Mouse (Mus musculus): ENCODE measurements around the gene Tmem234. TPM values are rescaled to one million over a fixed set of nuclear protein-coding genes. Genes with fewer than 3 reads are reported as not detected.
"Not testable (repeated sequence)": the region's sequence is repeated elsewhere in the genome, so short reads cannot be mapped to it uniquely, and the experiment has no call there.

Tmem234 gene
- total RNA-seq (2014; fragmentation: Nextera tagmentation) (129 and 155 TPM in 2 replicates), total RNA-seq (2017) (104 and 120 TPM in 2 replicates), polyA plus RNA-seq (2012) (207 and 224 TPM in 2 replicates)

GRCm38 (mm10) chr4:129600233-129601158 lies at the start of gene Tmem234, which contains the start of gene Eif3i:
Gene Tmem234 (plus strand): TSS chr4:129600668.
Gene Eif3i (minus strand): TSS chr4:129600648.
- Histone ChIP-seq H3K27me3 (ENCODE audit: insufficient read depth, low read length) (no peaks in the 10 kb centered on the region), H3K4me1 (ENCODE audit: insufficient read depth, low read depth, low read length) (peaks cover 51% of the 10 kb centered on the region), H3K4me3 (ENCODE audit: low read depth, low read length) (peak within 1 kb of the TSS; percentile 99), H3K9me3 (replicated peaks) (no peaks in the 10 kb centered on the region), H3K36me3 (replicated peaks) (peaks cover 78% of the 10 kb centered on the region)
- TF ChIP-seq TAL1 (conservative IDR thresholded peaks at IDR 0.05; ENCODE audit: low read depth, low read length) (peak; percentile 72), CTCF (IDR thresholded peaks at IDR 0.05; ENCODE audit: low read depth, low read length) (no peak), POLR2AphosphoS5 (IDR thresholded peaks at IDR 0.05; ENCODE audit: insufficient replicate concordance, low read depth, low read length) (no peak), GATA1 (IDR thresholded peaks at IDR 0.05; ENCODE audit: borderline replicate concordance, low read length) (no peak), GATA2 (IDR thresholded peaks at IDR 0.05; ENCODE audit: borderline replicate concordance, low read depth, low read length) (no peak)
- ATAC-seq (ENCODE audit: extremely low read depth, insufficient number of reproducible peaks, low FRiP score, poor library complexity, severe bottlenecking) (peak; percentile 93), DNase-seq (ENCODE audit: low spot score) (peak; percentile 95)

- not testable (repeated sequence) for H3K9me3 ChIP-seq (replicated peaks); DNase-seq (ENCODE audit: low spot score)
Measured at GRCm38 (mm10) chr4:129554512-129554911, 46.0 kb upstream of the Tmem234 start.

GRCm38 (mm10) chr4:129555421-129555861 lies 45.0 kb upstream of the Tmem234 start:
- TF ChIP-seq CTCF (IDR thresholded peaks at IDR 0.05; ENCODE audit: low read depth, low read length) (peak; percentile 79), POLR2AphosphoS5 (IDR thresholded peaks at IDR 0.05; ENCODE audit: insufficient replicate concordance, low read depth, low read length) (no peak)
- Histone ChIP-seq H3K4me1 (ENCODE audit: insufficient read depth, low read depth, low read length) (peaks cover 39% of the 10 kb centered on the region), H3K4me3 (ENCODE audit: low read depth, low read length) (peak overlapping the region; percentile 71), H3K9me3 (replicated peaks) (no peaks in the 10 kb centered on the region), H3K27me3 (ENCODE audit: insufficient read depth, low read length) (peaks cover 35% of the 10 kb centered on the region), H3K36me3 (replicated peaks) (no peaks in the 10 kb centered on the region)
- ATAC-seq (ENCODE audit: extremely low read depth, insufficient number of reproducible peaks, low FRiP score, poor library complexity, severe bottlenecking) (no peak), DNase-seq (ENCODE audit: low spot score) (peak; percentile 31)

More at GRCm38 (mm10) chr4:129554512-129554911, 46.0 kb upstream of the Tmem234 start:
- Histone ChIP-seq H3K27me3 (ENCODE audit: insufficient read depth, low read length) (peaks cover 35% of the 10 kb centered on the region), H3K4me1 (ENCODE audit: insufficient read depth, low read depth, low read length) (peaks cover 39% of the 10 kb centered on the region)
- not testable (repeated sequence) for ATAC-seq (ENCODE audit: extremely low read depth, insufficient number of reproducible peaks, low FRiP score, poor library complexity, severe bottlenecking); H3K36me3 ChIP-seq (replicated peaks); H3K4me3 ChIP-seq (ENCODE audit: low read depth, low read length)

GRCm38 (mm10) chr4:129555862-129556531 lies 44.5 kb upstream of the Tmem234 start:
- TF ChIP-seq GATA2 (IDR thresholded peaks at IDR 0.05; ENCODE audit: borderline replicate concordance, low read depth, low read length) (no peak), POLR2AphosphoS5 (IDR thresholded peaks at IDR 0.05; ENCODE audit: insufficient replicate concordance, low read depth, low read length) (no peak), TAL1 (conservative IDR thresholded peaks at IDR 0.05; ENCODE audit: low read depth, low read length) (no peak), GATA1 (IDR thresholded peaks at IDR 0.05; ENCODE audit: borderline replicate concordance, low read length) (no peak), CTCF (IDR thresholded peaks at IDR 0.05; ENCODE audit: low read depth, low read length) (no peak)
- H3K4me1 ChIP-seq (ENCODE audit: insufficient read depth, low read depth, low read length): peaks cover 39% of the 10 kb centered on the region
- H3K36me3 ChIP-seq (replicated peaks): no peaks in the 10 kb centered on the region
- DNase-seq (ENCODE audit: low spot score): no peak
- H3K4me3 ChIP-seq (ENCODE audit: low read depth, low read length): peak overlapping the region; percentile 71
- no peaks in the 10 kb centered on the region for H3K9me3 ChIP-seq (replicated peaks)
- H3K27me3 ChIP-seq (ENCODE audit: insufficient read depth, low read length): peaks cover 35% of the 10 kb centered on the region
- ATAC-seq (ENCODE audit: extremely low read depth, insufficient number of reproducible peaks, low FRiP score, poor library complexity, severe bottlenecking): no peak

GRCm38 (mm10) chr4:129556532-129557223 lies 43.8 kb upstream of the Tmem234 start:
- H3K36me3 ChIP-seq (replicated peaks): no peaks in the 10 kb centered on the region
- H3K9me3 ChIP-seq (replicated peaks): no peaks in the 10 kb centered on the region
- DNase-seq (ENCODE audit: low spot score) (peak; percentile 75), ATAC-seq (ENCODE audit: extremely low read depth, insufficient number of reproducible peaks, low FRiP score, poor library complexity, severe bottlenecking) (peak; percentile 51; the same call in 1 of the 2 replicates)
- TF ChIP-seq GATA2 (IDR thresholded peaks at IDR 0.05; ENCODE audit: borderline replicate concordance, low read depth, low read length) (no peak), GATA1 (IDR thresholded peaks at IDR 0.05; ENCODE audit: borderline replicate concordance, low read length) (no peak), CTCF (IDR thresholded peaks at IDR 0.05; ENCODE audit: low read depth, low read length) (no peak), POLR2AphosphoS5 (IDR thresholded peaks at IDR 0.05; ENCODE audit: insufficient replicate concordance, low read depth, low read length) (no peak), TAL1 (conservative IDR thresholded peaks at IDR 0.05; ENCODE audit: low read depth, low read length) (no peak)
- peak overlapping the region; percentile 71 for H3K4me3 ChIP-seq (ENCODE audit: low read depth, low read length)
- peaks cover 29% of the 10 kb centered on the region for H3K27me3 ChIP-seq (ENCODE audit: insufficient read depth, low read length)
- H3K4me1 ChIP-seq (ENCODE audit: insufficient read depth, low read depth, low read length): peaks cover 39% of the 10 kb centered on the region

Data from G1E (cell line).